Mouse (Mus musculus): ENCODE measurements at regions not wholly inside any gene's neighbourhood (a gene's known extent, or its start where the extent isn't known, plus 50 kb on each side); places are given as distances from the start of the nearest gene placed in this dataset.

DNA sequence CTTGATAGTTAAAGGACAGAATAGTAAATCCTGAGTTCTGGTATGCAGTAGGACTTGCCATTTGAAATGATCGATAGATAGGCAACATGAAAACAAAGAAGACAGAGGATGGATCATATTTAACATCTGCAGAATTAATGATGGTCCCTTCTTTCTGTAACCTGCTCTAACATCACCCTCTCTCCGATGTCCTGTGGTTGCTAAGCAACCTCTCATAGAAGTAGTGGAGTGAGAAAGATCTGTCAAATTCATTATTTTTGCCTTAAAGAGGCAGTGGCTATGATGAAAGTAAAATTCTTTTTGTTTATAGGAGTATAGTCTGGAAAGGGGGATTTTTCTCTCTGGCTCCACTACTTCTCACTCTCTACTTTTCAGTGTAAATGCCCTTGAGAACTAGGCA lies 1209.5 kb downstream of the Sorcs3 start:
- 46% methylated on average over 2 of the region's 2 CpGs for WGBS

DNA sequence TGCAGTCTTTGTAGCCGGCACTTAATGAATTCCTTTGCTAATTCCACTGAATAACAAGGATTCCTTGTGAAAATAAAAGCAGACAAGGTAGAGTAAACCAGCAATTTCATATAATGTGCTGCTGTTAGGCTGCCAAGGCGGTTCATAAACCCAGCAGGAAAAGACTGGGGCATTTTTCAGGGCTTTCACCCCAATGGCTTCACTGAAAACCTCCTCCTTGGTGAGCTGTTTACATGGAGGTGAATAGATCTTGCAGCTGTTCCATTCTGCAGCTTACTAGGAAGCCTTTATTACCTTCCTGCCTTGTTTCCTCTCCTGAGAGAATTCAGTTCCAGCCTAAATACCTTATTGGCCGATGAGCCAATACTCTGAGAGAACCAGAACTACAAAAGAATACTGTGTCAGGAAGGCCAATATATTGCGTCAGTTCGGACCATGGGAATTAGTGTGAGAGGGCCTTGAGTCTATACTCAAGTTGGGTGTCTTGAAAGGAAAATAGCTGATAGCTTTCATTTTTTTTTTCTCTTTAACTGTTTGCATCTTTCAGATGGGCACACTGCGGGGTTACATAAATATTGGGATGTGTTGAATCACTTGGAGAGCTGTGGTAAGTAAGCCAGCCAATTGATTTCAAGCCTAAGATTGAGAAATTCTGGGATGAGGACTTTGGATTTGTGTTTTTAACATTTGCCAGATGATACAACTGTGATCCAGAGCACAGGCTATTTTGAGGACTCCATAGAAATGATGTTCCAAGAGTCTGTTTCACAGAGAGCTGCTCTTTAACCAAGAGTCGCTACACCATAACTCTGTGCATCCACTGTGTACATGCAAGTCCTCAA lies 1217.5 kb downstream of the Sorcs3 start:
- WGBS: 79% methylated on average over 7 of the region's 7 CpGs
- no peak overlapping the region for H3K4me3 ChIP-seq (replicated peaks; ENCODE audit: insufficient read depth, low read depth, low read length)
- no peaks in the 10 kb centered on the region for H3K4me1 ChIP-seq (ENCODE audit: control insufficient read depth, insufficient read depth, low read length)
- no peaks in the 10 kb centered on the region for H3K27me3 ChIP-seq (ENCODE audit: control insufficient read depth, insufficient read depth, low read length)
- DNase-seq: no peak
- no peak for TF ChIP-seq CTCF (IDR thresholded peaks at IDR 0.05; ENCODE audit: borderline replicate concordance, insufficient read depth, low read depth, low read length)
- no peak for TF ChIP-seq POLR2A (IDR thresholded peaks at IDR 0.05; ENCODE audit: borderline replicate concordance, insufficient read depth, low read length)
- H3K27ac ChIP-seq (ENCODE audit: insufficient read depth, low read length): no peak overlapping the region

More for the DNA sequence above, 1209.5 kb downstream of the Sorcs3 start:
- no peak for TF ChIP-seq POLR2A (IDR thresholded peaks at IDR 0.05; ENCODE audit: borderline replicate concordance, insufficient read depth, low read length)
- no peak for TF ChIP-seq CTCF (IDR thresholded peaks at IDR 0.05; ENCODE audit: borderline replicate concordance, insufficient read depth, low read depth, low read length)
- no peak overlapping the region for H3K27ac ChIP-seq (ENCODE audit: insufficient read depth, low read length)
- no peaks in the 10 kb centered on the region for H3K27me3 ChIP-seq (ENCODE audit: control insufficient read depth, insufficient read depth, low read length)
- H3K4me3 ChIP-seq (replicated peaks; ENCODE audit: insufficient read depth, low read depth, low read length): no peak overlapping the region
- H3K4me1 ChIP-seq (ENCODE audit: control insufficient read depth, insufficient read depth, low read length): no peaks in the 10 kb centered on the region
- DNase-seq: no peak

Data from cerebellum, adult 2 months (tissue).